Mouse (Mus musculus): ENCODE data around the gene Ascl2.
A peak's percentile ranks its signal among the peaks of the same experiment; 100 is the strongest.

Gene Ascl2

GRCm38 (mm10) chr7:142918641-142919628, 50.1 kb downstream of the Ascl2 start:
- DNase-seq (ENCODE audit: extremely low read depth, insufficient read length, low spot score), result peak; percentile 38

DNA sequence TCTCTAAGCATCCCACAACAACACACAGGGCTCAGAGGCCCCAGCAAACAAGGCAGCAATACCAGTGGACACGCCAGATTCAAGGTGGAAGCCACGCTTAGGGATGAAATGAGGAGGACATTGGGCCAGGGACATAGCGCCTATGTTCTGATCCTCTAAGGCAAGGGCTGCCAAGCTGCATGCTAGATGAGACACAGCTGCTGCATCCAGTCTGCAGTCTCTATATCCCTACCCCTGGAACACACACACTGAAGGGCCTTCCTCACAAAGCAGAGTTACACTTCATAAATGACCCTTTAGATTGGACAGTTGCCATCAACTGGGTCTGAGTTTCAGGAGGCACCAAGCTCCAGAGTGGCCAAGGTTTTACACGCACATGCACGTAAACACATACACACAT, 51.4 kb downstream of the Ascl2 start:
- DNase-seq (ENCODE audit: extremely low read depth, insufficient read length, low spot score), result no peak

Data from 3134 (cell line).